Mouse (Mus musculus) heart, embryonic 10.5 days (tissue): ENCODE measurements around the gene Nt5c3b. TPM values are rescaled to one million over a fixed set of nuclear protein-coding genes. Genes with fewer than 3 reads are reported as not detected.
A peak's percentile ranks its signal among the peaks of the same experiment; 100 is the strongest.

ENCODE experiments used
- DNase-seq: peaks from one replicate; pipeline ENCODE4 v3.0.0-alpha.2; 2017; ENCODE audit warnings: low spot score
- H3K27ac ChIP-seq: fragments of 300-500 bp; sonication (generic); 2 replicates; pipeline ENCODE4 v1.5.1; 2016; ENCODE audit warnings: mild to moderate bottlenecking
- H3K27me3 ChIP-seq: fragments of 300-500 bp; sonication (generic); 2 replicates; pipeline ENCODE4 v1.6.1; 2016; ENCODE audit warnings: mild to moderate bottlenecking; ENCODE audit not compliant: poor library complexity, insufficient read depth, severe bottlenecking
- H3K36me3 ChIP-seq: fragments of 300-500 bp; sonication (generic); 2 replicates; pipeline ENCODE4 v1.6.1; 2016; ENCODE audit warnings: mild to moderate bottlenecking, moderate library complexity
- H3K4me1 ChIP-seq: fragments of 300-500 bp; sonication (generic); 2 replicates; pipeline ENCODE4 v1.6.1; 2016; ENCODE audit warnings: mild to moderate bottlenecking
- H3K4me3 ChIP-seq: fragments of 300-500 bp; sonication (generic); 2 replicates; pipeline ENCODE4 v1.5.1; 2016; ENCODE audit warnings: mild to moderate bottlenecking, moderate library complexity
- H3K9me3 ChIP-seq: fragments of 300-500 bp; sonication (generic); 2 replicates; pipeline ENCODE4 v1.6.1; 2016; ENCODE audit warnings: mild to moderate bottlenecking, moderate library complexity
- WGBS: fragments of 180-500 bp; shearing (Covaris S2); methylation state at CpG from one replicate; pipeline ENCODE4 v1.1.7; 2016; 5-methylcytosine and 5-hydroxymethylcytosine counted together
- polyA plus RNA-seq: library from polyadenylated mRNA; unstranded; fragments of >200 nt; fragmentation: Nextera tagmentation; extraction: Ambion mirVana; gene quantifications from 2 replicates; pipeline ENCODE4 v1.2.1, GENCODE M21; 2016

The Nt5c3b gene
- polyA plus RNA-seq, 1 experiment from 2014 or later: 128 TPM

DNA sequence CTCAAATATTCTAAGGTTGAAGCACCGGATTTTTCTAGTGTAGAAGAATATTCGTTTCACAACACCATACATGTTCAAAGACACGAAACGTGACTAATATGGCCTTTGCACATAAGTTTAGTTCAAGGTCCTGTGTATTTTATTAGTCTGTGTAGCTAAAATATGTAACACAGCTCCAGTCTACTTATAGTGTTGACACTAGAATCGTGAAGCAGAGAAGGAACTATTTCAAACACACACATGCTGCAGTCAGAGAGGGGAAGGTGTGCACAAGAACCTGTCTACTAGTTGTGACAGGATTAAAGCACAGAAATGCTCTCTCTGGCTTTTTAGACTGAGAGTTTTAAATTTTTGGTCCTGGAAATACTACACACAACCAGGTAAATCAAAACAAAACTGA lies 16.1 kb upstream of the Nt5c3b start:
- DNase-seq: no peak
- no peaks in the 10 kb centered on the region for H3K9me3 ChIP-seq
- no peak overlapping the region for H3K27ac ChIP-seq
- H3K27me3 ChIP-seq: no peaks in the 10 kb centered on the region
- 88% methylated on average over 5 of the region's 5 CpGs for WGBS
- peaks cover 55% of the 10 kb centered on the region for H3K36me3 ChIP-seq
- no peak overlapping the region for H3K4me3 ChIP-seq
- no peaks in the 10 kb centered on the region for H3K4me1 ChIP-seq

- no peak for DNase-seq
- WGBS: 71% methylated on average over 4 of the region's 4 CpGs
- Histone ChIP-seq H3K27me3 (no peaks in the 10 kb centered on the region), H3K27ac (no peak overlapping the region), H3K4me3 (no peak overlapping the region), H3K4me1 (no peaks in the 10 kb centered on the region), H3K36me3 (peaks cover 55% of the 10 kb centered on the region), H3K9me3 (no peaks in the 10 kb centered on the region)
Observed at GRCm38 (mm10) chr11:100457247-100457646, 15.6 kb upstream of the Nt5c3b start.

DNA sequence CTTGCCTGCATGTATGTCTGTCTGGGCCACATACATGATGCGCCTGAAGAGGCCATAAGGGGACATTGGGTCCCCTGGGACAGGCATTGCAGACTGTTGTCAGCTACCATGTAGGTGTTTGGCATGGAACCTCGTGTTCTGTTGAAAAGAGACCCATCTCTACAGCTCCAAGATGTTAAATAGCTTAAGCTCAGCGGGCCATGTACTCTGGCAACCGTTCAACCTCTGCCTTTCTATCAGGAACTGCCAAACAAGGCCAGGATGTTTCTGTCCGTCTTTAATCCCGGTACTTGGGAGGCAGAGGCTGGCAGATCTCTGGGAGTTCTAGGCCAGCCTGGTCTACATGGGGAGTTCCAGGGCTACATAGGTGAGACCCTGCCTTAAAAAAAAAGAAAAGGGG lies 1.0 kb upstream of the Nt5c3b start:
- Histone ChIP-seq H3K27ac (no peak overlapping the region), H3K4me3 (no peak overlapping the region), H3K4me1 (peaks cover 25% of the 10 kb centered on the region; the same call in 1 of the 2 replicates), H3K9me3 (no peaks in the 10 kb centered on the region), H3K27me3 (no peaks in the 10 kb centered on the region), H3K36me3 (peaks cover 15% of the 10 kb centered on the region)
- no peak for DNase-seq
- WGBS: 83% methylated on average over 6 of the region's 6 CpGs

DNA sequence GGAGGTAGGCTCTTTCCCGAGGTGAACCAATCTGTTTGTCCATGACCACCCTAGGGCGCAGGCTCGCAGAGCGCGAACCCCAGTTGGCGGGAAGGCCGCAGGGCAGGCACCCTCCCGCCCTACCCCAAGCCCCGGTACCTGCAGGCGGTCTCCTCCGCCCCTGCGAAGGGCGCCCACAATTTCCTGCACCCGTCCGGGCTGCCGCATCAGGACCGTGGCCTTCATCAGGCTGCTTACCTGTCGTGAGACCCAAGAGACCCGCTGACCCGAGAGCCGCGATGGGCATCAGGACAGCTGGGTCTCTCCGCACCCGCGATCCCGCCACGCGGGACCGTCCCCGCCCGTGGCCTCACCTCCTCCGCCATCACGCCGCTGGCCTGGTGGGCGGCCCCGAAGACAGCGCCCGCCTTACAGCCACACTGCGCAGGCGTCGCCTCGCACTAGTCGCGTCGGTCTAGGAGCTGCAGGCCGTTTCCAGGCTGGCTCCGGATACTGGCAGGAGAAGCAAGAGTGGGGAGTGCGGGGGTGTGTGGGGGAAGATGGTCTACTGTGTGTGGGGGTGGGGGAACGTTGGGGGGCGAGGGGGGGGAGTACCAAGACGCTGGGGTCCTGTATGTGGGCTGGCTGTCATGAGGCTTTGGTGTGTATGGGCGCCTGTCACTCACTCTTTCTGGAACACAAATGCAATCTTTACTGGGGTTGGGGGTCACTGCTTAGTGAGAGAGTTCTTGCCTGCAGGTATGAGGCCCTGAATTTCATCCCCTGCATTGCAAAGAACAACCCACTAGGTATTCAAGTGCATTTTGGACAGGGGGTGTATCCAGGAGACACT lies 701 bp downstream of the Nt5c3b start:
- under 1% methylated on average over 52 of the region's 52 CpGs for WGBS
- Histone ChIP-seq H3K9me3 (no peaks in the 10 kb centered on the region), H3K4me3 (peak overlapping the region; percentile 92), H3K27ac (peak overlapping the region; percentile 96), H3K4me1 (peaks cover 25% of the 10 kb centered on the region; the same call in 1 of the 2 replicates), H3K36me3 (peaks cover 32% of the 10 kb centered on the region), H3K27me3 (no peaks in the 10 kb centered on the region)
- peak; percentile 89 for DNase-seq

- Histone ChIP-seq H3K27me3 (no peaks in the 10 kb centered on the region), H3K36me3 (peaks cover 56% of the 10 kb centered on the region), H3K4me3 (no peak overlapping the region), H3K9me3 (no peaks in the 10 kb centered on the region), H3K4me1 (peaks cover 25% of the 10 kb centered on the region; the same call in 1 of the 2 replicates), H3K27ac (no peak overlapping the region)
- WGBS: 95% methylated on average over 1 of the region's 1 CpGs
- DNase-seq: no peak
Observed at GRCm38 (mm10) chr11:100437901-100438300, 3.7 kb downstream of the Nt5c3b start.

- Histone ChIP-seq H3K9me3 (no peaks in the 10 kb centered on the region), H3K36me3 (peaks cover 68% of the 10 kb centered on the region), H3K27ac (no peak overlapping the region), H3K27me3 (no peaks in the 10 kb centered on the region), H3K4me1 (peaks cover 28% of the 10 kb centered on the region), H3K4me3 (no peak overlapping the region)
- 83% methylated on average over 9 of the region's 9 CpGs for WGBS
- DNase-seq: no peak
Observed at GRCm38 (mm10) chr11:100435678-100436246, 5.8 kb downstream of the Nt5c3b start.

GRCm38 (mm10) chr11:100432002-100432401 lies 9.6 kb downstream of the Nt5c3b start:
- no peak for DNase-seq
- Histone ChIP-seq H3K27me3 (no peaks in the 10 kb centered on the region), H3K4me1 (peaks cover 36% of the 10 kb centered on the region), H3K4me3 (no peak overlapping the region), H3K9me3 (no peaks in the 10 kb centered on the region), H3K36me3 (peaks cover 66% of the 10 kb centered on the region), H3K27ac (no peak overlapping the region)
- WGBS: 69% methylated on average over 5 of the region's 5 CpGs

- H3K9me3 ChIP-seq: no peaks in the 10 kb centered on the region
- peaks cover 46% of the 10 kb centered on the region for H3K4me1 ChIP-seq
- H3K27me3 ChIP-seq: no peaks in the 10 kb centered on the region
- DNase-seq: no peak
- peak overlapping the region; percentile 65 for H3K27ac ChIP-seq
- H3K4me3 ChIP-seq: 0 out of 2 replicates have a peak overlapping the region, but pooled peaks have one; percentile 22
- 58% methylated on average over 7 of the region's 7 CpGs for WGBS
- peaks cover 47% of the 10 kb centered on the region for H3K36me3 ChIP-seq
Observed at GRCm38 (mm10) chr11:100430052-100430451, 11.6 kb downstream of the Nt5c3b start.

- Histone ChIP-seq H3K36me3 (peaks cover 49% of the 10 kb centered on the region), H3K4me3 (no peak overlapping the region), H3K27ac (peak overlapping the region; percentile 57; the same call in 1 of the 2 replicates), H3K27me3 (no peaks in the 10 kb centered on the region), H3K9me3 (no peaks in the 10 kb centered on the region), H3K4me1 (peaks cover 46% of the 10 kb centered on the region)
- WGBS: 59% methylated on average over 9 of the region's 9 CpGs
- no peak for DNase-seq
Observed at GRCm38 (mm10) chr11:100428612-100429199, 12.9 kb downstream of the Nt5c3b start.

DNA sequence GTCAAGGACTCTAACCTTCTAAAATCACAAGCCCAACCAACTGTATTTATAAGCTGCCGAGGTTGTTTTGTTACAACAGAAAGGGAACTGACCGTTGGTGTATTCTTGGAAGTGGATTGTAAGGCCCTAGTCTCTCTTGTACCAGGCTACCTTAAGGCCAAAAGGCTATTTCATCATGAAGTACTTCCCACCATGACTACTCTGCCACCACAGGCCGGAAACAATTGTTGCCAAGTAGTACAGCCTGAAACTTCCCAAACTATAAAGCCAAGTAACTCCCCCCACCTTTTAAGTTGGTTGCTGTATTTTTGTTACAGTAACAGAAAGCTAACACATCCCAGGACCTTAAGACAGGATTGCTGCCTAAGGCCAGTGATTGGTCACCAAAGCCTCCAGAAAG lies 14.8 kb downstream of the Nt5c3b start:
- no peak for DNase-seq
- peaks cover 41% of the 10 kb centered on the region for H3K4me1 ChIP-seq
- peaks cover 56% of the 10 kb centered on the region for H3K36me3 ChIP-seq
- no peaks in the 10 kb centered on the region for H3K27me3 ChIP-seq
- no peak overlapping the region for H3K27ac ChIP-seq
- no peaks in the 10 kb centered on the region for H3K9me3 ChIP-seq
- H3K4me3 ChIP-seq: no peak overlapping the region
- 85% methylated on average over 3 of the region's 3 CpGs for WGBS

DNA sequence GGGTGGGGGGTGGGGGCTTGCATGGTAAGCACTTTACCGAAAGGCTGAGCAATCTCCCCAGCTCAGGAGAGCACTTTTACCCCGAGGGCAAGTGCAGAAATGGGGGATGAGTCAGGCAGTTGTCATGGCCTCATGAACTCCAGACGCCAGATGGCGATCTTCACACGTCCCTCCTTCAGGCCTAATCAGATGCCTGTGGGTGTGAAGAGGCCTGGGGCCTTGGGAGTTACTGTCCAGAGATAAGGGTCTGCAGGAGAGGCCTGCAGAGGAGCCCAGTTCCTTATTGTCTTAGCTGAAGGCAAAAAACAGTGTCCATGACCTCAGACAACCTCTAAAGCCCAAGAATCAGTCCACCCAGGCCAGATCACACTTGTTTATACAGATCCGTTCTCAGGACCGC lies 15.8 kb downstream of the Nt5c3b start:
- peaks cover 34% of the 10 kb centered on the region for H3K4me1 ChIP-seq
- H3K4me3 ChIP-seq: no peak overlapping the region
- no peaks in the 10 kb centered on the region for H3K27me3 ChIP-seq
- H3K36me3 ChIP-seq: peaks cover 59% of the 10 kb centered on the region
- DNase-seq: peak; percentile 90
- 12% methylated on average over 7 of the region's 7 CpGs for WGBS
- no peaks in the 10 kb centered on the region for H3K9me3 ChIP-seq
- peak overlapping the region; percentile 23; the same call in 1 of the 2 replicates for H3K27ac ChIP-seq

GRCm38 (mm10) chr11:100423836-100424235 lies 17.8 kb downstream of the Nt5c3b start:
- Histone ChIP-seq H3K4me1 (peaks cover 15% of the 10 kb centered on the region), H3K27ac (no peak overlapping the region), H3K27me3 (no peaks in the 10 kb centered on the region), H3K9me3 (no peaks in the 10 kb centered on the region), H3K36me3 (peaks cover 52% of the 10 kb centered on the region), H3K4me3 (no peak overlapping the region)
- 93% methylated on average over 7 of the region's 7 CpGs for WGBS
- DNase-seq: no peak

- H3K27ac ChIP-seq: no peak overlapping the region
- peaks cover 19% of the 10 kb centered on the region for H3K4me1 ChIP-seq
- H3K36me3 ChIP-seq: peaks cover 52% of the 10 kb centered on the region
- H3K27me3 ChIP-seq: no peaks in the 10 kb centered on the region
- WGBS: 86% methylated on average over 8 of the region's 8 CpGs
- no peak overlapping the region for H3K4me3 ChIP-seq
- DNase-seq: no peak
- no peaks in the 10 kb centered on the region for H3K9me3 ChIP-seq
Observed at GRCm38 (mm10) chr11:100421537-100421936, 20.1 kb downstream of the Nt5c3b start.
